Comparison of ENCODE assay signal across 21 mouse cellular contexts in genomic region chr12:35338191-35338954, GRCm38 (mm10).
DNase-seq lines count a peak whose midpoint lies in the region; ATAC-seq lines count a peak whose summit lies in the region.
"Had no signal": no experiment of that assay in that cellular context is flagged by ENCODE, and none has a peak within 500 bp of the region (broad histone marks: within the 10 kb centered on the region; RNA-seq: fewer than 3 reads in every experiment).

No protein-coding gene starts in this region.

- DNase-seq in adrenal gland, adult 8-10 months, result peak; percentile 27
- DNase-seq in adrenal gland, postnatal 4 days (ENCODE audit: low spot score in 2 of 2), result no peak
- peak; percentile 39 for DNase-seq in adrenal gland, postnatal 14 days
- no peak for DNase-seq in kidney, adult 8-10 months
- DNase-seq in lung, adult 18-20 months, result no peak
- DNase-seq: cerebellum, adult 11 months; cerebellum, adult 9-11 months; gastrocnemius, adult 2 months; heart, postnatal 36 days; kidney, adult 11 months; kidney, postnatal 25 days; liver, embryonic 13.5 days; lung, adult 2 months; lung, postnatal 10 days; thymus, postnatal 4 days had no signal

- ATAC-seq in hematopoietic stem cell, adult 5-6 weeks (replicated peaks in 1 of 2; ENCODE audit: insufficient read depth in 1 of 2, low FRiP score in 2 of 2, low TSS enrichment in 1 of 2, low read depth in 1 of 2, poor library complexity in 2 of 2, severe bottlenecking in 2 of 2), result peak; percentile 56 to 77; a peak in 3 of 4 replicates
- ATAC-seq in neutrophil, adult 5-6 weeks (ENCODE audit: extremely low read depth, insufficient number of reproducible peaks, low FRiP score, poor library complexity, severe bottlenecking), result 0 out of 2 replicates have a peak, but pooled peaks have one; percentile 39
- ATAC-seq in cerebellum, adult (ENCODE audit: insufficient number of reproducible peaks, low FRiP score, low TSS enrichment), result no peak
- ATAC-seq: forebrain, embryonic 16.5 days; midbrain, embryonic 16.5 days; Patski had no signal

Comparison
In these comparisons a context has a peak if more than half of its experiments do, and no peak if none do; other contexts are left out.
1. DNase-seq: peak in adrenal gland, adult 8-10 months (single experiment) and adrenal gland, postnatal 14 days (single experiment); none in adrenal gland, postnatal 4 days (0 of 2), kidney, adult 8-10 months (0 of 2) and lung, adult 18-20 months (0 of 2).